Mouse (Mus musculus): ENCODE measurements at regions not wholly inside any gene's neighbourhood (a gene's known extent, or its start where the extent isn't known, plus 50 kb on each side); places are given as distances from the start of the nearest gene placed in this dataset.

- TF ChIP-seq MYC (IDR thresholded peaks at IDR 0.05; ENCODE audit: low read depth, low read length) (no peak), MEF2A (IDR thresholded peaks at IDR 0.05; ENCODE audit: extremely low read depth, insufficient replicate concordance, low read depth, low read length, poor library complexity, severe bottlenecking) (no peak), CTCF (IDR thresholded peaks at IDR 0.05 in 2 of 3, conservative IDR thresholded peaks at IDR 0.05 in 1 of 3; ENCODE audit: control insufficient read depth in 1 of 3, insufficient read depth in 1 of 3, low read depth in 2 of 3, low read length in 3 of 3, poor library complexity in 1 of 3, severe bottlenecking in 1 of 3) (no peak), ELF1 (IDR thresholded peaks at IDR 0.05; ENCODE audit: low read depth, low read length) (no peak), ZNF384 (IDR thresholded peaks at IDR 0.05; ENCODE audit: low read depth, low read length) (no peak), MAFK (IDR thresholded peaks at IDR 0.05; ENCODE audit: borderline replicate concordance, low read depth, low read length) (no peak), MAX (IDR thresholded peaks at IDR 0.05; ENCODE audit: low read length) (no peak)
Measured at GRCm38 (mm10) chr2:84265002-84265401, 160.2 kb downstream of the Calcrl start.

Measured in MEL (cell line).